Mouse (Mus musculus): Measurements from ENCODE around the gene Fam71b.

The Fam71b gene

DNA sequence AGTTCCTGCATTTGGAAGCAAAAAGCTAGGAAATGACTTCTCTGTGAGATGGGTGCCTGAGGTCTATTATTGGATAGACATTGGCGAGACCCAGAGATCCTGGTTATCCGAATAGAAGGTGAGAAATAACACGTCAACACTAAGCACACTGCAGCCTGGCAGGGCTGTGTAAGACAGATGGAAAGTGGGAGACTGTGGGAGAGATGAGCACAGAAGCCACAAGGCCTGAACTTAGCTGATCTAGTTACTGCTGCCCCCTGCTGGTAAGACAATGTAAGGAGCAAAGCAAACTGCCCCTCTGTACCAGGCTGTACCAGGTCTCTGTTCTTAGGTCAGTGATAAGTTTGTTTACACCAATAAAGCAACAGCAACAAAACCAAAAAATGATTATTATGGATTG is 34.8 kb downstream of the Fam71b start:
- peak; percentile 72 for DNase-seq (ENCODE audit: low spot score)

DNA sequence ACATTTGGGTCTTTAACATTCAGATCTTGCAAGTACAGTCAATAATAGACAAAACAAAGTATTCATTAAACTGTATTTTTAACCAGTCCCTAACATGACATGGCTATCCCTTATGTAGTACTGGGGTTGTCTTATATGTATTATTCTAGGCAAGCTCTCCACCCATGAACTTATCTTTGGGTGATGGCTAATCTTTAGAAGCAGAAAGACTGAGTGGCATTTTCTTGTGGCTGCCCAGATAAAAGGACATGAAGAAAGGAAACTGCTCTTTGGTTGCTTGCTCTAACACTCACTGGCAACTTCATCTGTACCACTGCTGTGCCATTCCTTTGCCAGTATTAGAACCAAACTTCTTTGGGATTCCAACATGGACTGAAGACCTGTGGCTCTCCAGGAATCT is 39.0 kb downstream of the Fam71b start:
- no peak for DNase-seq (ENCODE audit: low spot score)

DNA sequence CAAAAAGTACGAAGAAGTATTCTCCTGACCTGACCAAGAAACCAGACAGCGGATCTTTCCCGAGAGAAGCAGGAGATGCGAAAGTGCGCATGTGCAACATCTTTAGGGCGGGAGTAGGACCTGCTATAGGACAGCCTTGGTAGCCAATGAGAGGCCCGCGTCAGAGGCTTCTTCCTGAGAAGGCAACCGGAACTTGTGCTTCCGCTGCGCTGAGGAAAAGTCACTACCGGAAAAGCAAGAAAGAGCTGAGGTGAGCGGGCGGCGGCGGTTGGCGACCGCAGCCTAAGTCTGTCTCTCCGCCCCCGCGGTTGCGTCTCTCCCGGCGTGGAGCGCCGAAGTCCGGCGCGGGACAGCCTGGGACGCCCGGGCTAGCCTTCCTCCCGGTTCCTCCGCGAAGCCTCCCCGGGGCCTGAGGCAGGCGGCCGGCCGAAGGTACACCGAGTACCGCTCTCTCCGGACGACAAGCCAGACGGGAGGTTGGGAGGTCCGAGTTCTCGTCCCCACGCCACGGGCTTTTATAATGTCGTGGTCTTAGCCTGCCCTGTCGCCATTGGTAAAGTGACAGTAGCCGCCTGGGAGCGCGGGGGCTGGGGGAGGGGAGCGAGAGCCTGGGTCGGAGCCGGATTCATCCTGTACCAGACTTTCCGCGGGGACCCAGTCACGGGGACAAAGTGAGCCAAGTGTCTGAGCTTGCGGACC is 40.5 kb downstream of the Fam71b start, which contains the start of gene Med7:
Gene Med7, plus strand, starts transcription at position 166 of the 699 bp plus-strand sequence.
- DNase-seq (ENCODE audit: low spot score): peak; percentile 80

DNA sequence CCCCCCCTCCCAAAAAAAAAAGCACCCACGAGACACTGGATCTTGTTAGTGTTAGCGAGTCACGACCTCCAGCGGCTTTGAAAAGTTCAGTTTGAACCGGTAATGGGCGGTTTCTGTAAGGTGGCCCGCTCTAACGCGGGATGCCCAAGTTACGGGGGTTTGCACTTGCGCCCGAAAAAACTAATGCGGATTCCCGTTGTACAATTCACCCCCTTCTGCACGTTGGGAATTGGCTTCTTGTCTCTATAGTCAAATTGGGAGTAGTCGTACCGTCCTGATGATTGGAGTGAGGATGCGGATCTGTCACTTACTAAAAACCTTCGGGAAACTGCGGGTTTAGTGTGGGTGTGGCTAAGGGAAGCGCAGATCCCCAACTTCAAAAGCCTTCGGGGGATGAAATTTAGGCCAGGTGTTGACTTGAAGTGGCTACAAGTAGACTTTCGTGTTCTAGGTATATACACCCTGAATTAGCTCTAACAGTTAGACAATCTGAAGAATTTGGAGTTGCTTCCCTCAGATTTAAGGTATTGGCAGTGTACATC is 41.2 kb downstream of the Fam71b start:
- DNase-seq (ENCODE audit: low spot score): no peak

DNA sequence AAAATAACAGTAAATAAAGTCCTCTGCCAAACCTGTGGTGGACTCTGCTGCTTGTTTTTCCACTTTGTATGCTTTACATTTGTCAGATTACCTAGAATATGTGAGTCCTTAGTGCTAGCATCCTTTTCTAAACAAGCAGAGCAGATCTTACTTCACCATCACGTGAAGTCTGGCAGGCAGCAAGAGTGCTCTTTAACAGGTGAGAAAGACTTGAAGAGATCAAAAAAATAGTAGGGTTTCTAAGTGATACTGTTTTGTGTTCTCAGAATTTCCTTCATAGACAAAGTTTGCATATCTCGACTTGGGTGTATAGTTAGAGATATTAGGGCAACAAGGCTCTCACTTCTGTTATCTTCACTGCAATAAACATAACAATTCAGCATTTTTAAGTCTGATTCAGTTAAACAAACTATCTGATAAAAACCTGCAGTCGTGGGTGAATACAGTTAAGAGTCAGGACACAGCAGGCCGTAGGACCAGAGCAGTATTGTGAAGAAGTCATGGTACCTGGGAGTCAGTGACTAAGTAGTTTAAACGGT is 42.7 kb downstream of the Fam71b start:
- no peak for DNase-seq (ENCODE audit: low spot score)

DNA sequence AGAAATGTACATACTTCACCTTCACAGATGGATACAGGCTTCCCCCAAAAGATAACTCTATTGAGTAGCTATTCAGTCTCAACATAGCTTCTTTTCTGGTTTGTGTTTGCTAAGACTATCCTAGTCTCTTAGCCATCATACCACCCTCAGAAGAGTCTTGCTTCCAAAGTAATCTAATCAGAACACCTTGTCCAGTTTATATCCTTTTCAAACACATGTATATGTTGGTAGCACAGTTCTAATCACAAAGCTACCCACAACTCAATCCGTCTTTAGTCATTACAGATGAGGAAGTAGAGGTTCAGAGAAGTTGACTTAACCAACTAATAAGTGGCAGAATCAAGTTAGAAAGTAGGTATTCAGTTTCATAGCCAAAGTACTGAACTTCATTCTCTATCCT is 45.4 kb downstream of the Fam71b start:
- DNase-seq (ENCODE audit: low spot score): no peak

DNA sequence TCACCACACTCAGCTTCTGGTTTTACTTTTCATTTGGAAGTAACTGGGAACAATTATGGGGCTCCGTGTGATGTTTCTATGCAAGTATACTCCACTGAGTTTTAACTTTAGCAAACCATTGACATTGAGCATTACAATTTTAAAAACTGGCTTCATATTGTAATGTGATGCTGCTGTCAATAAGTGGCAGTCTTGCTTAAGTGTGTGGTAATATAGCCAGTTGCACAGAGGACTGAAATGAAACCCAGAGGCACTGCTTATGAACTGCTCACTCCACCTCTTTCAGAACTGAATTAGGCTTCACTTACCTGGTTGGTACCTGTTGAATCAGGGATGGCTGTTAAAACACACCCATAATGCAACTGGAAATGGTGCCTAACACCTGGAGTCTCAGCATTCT is 46.8 kb downstream of the Fam71b start:
- no peak for DNase-seq (ENCODE audit: low spot score)

DNA sequence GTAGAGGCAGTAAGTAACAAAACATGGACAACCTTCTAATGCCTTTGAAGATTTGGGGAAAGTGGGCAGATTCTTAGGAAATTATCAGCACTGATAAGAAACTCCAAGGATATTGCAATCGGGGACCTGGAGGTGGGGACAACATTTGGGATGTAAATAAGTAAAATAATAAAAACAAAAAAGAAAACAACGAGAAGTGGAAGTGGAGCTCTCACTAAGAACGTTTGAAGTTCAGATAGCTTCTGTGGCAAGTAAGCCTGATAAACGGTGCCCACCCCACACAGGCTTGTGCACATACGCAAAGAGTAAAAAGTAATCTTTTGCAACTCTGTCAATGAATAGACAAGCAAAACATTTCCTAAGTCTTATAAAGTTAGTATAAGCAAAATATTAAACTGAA is 47.6 kb downstream of the Fam71b start:
- no peak for DNase-seq (ENCODE audit: low spot score)

DNA sequence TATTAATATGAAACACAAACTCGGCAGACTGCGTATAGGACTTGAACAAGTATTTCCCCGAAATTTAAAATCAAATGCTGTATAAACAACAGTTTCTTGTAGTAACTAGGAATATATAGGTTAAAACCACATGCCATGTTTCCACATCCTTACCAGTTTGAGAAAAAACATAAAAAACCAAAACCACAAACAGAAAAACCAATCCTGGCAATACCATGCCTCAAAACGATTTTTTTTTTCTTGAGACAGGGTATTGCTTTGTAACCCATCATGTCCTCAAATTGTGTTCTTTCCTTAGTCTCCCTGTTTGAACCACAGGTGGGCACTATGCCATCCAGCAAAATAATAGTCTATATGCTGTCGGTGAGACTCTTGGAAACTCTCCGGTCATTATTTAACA is 49.8 kb downstream of the Fam71b start:
- no peak for DNase-seq (ENCODE audit: low spot score)

DNA sequence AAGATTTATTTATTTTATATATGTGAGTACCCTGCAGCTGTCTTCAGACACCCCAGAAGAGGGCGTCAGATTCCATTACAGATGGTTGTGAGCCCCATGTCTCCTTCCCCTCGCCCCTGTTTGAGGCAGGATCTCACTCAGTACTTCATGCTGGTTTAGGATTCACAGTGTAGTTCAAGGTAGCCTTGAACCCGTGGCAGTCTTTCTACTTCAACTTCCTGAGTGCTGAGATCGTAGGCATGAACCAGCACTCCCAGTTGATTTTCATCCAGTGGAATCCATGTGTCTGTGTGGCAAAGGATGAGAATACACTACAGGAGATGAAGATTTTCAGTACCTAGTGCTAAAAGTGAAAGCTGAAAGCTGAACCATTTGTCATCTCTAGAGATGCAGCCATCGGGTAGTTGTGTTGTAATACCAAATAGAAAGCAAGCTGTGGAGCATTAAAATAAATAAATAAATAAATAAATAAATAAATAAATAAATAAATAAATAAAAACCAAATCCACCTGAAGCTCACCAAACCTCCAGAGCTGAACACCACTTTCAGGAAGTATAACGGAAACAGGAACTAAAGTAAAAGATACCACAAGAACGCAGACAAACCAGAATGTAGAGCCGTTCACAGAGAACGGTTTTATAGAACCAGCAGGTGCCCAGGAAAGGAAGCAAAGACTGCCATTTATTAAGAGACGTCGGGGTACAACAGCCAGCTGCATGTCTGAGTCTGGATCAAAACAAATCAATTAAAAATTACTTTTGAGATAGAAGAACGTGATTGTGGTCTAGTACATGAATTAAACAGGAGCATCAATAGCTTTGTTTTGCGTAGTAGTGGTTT is 51.5 kb downstream of the Fam71b start:
- no peak for DNase-seq (ENCODE audit: low spot score)

DNA sequence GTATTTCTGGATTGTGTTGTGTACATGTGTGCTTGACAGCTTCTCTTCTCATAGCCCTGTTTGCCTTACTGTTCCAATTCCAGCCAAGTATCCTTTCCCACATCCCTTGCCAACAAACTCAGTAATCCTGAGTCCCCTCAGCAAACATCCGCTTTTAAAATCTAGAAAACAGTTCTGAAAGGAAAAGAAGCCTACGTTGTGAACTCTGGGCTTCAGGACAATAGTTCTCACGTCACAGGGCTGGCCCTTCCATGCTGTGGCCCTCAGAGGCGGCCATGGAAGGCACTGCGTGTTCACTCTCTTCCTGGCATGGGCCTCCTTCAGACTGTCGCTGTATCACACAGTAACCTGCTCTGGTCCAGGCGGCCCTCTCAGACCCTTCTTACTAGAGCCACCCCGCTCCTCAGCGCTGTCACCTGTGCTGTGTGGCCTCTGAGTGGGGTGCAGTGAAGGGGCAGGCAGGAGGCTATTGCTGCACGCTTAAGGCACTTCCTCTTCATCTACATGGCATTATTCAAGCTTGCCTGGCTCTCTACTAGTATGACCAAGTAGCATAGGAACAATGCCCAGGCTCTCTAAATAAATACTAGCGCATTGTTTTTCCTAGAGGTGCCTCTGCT is 53.2 kb downstream of the Fam71b start:
- no peak for DNase-seq (ENCODE audit: low spot score)

DNA sequence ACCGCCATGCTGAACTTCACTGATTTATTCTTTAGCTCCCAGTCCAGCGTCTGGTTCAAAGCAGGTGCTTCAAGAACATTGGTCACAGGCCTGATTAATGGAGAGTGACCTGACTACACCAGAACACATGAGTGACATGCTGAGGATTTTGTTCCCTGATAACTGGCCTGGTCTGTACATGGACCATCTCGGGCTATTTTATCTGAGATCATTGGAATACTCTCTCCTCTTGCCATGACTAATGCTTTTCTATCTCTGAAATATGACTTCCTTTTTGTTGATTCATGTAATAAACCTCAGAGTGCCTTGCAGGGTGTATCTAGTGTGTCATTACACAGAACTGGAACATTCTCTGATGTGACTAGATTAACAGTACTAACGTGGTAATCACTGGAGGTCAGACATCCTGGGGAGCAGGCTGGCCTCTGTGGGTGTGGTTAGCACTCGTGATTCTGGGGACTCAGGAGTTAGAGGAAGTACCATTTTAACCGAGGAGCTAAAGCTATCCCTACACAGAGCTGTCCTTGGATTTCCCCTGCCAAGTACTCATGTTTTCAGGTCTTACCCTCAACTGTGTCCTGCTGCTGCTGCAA is 58.2 kb downstream of the Fam71b start, which contains the start of gene Havcr2:
Gene Havcr2, plus strand, starts transcription at position 483 of the 593 bp plus-strand sequence.
- no peak for DNase-seq (ENCODE audit: low spot score)

Data from ovary, postnatal 14 days (tissue).